Mouse (Mus musculus) embryonic fibroblast, embryonic 13.5 days (primary cell): ENCODE results near the gene Usp29. TPM values are rescaled to one million over a fixed set of nuclear protein-coding genes. Genes with fewer than 3 reads are reported as not detected.

Experiments used
- H3K27ac ChIP-seq: 2 replicates; pipeline ENCODE4 v1.5.1; 2012; ENCODE audit warnings: low read length, control low read depth, inconsistent platforms; ENCODE audit not compliant: insufficient read depth
- H3K4me1 ChIP-seq: 2 replicates; pipeline ENCODE4 v1.6.1; 2011; ENCODE audit warnings: low read length; ENCODE audit not compliant: control insufficient read depth, insufficient read depth
- H3K4me3 ChIP-seq: 2 replicates; pipeline ENCODE4 v1.5.1; 2011; ENCODE audit warnings: mild to moderate bottlenecking, control low read depth, low read length; ENCODE audit not compliant: insufficient read depth
- CTCF ChIP-seq: IDR thresholded peaks from 2 replicates; pipeline ENCODE4 v1.5.1; 2011; ENCODE audit warnings: mild to moderate bottlenecking, control low read depth, low read length, moderate library complexity, borderline replicate concordance; ENCODE audit not compliant: insufficient read depth
- POLR2A ChIP-seq: IDR thresholded peaks from 2 replicates; pipeline ENCODE4 v1.6.1; 2011; ENCODE audit warnings: low read depth, mild to moderate bottlenecking, control low read depth, low read length, moderate library complexity
- polyA plus RNA-seq: library from polyadenylated mRNA; stranded (reverse); fragments of >200 nt; gene quantifications from 2 replicates; pipeline ENCODE4 v1.2.4, GENCODE M21; 2011; ENCODE audit warnings: low read depth; ENCODE audit not compliant: missing spikeins, insufficient read length

Gene Usp29
- polyA plus RNA-seq, 1 experiment = 4.9 TPM

GRCm38 (mm10) chr7:6837297-6837925, 107.0 kb downstream of the Usp29 start:
- TF ChIP-seq POLR2A (no peak), CTCF (no peak)
- Histone ChIP-seq H3K4me1 (peaks cover 3% of the 10 kb centered on the region), H3K27ac (no peak overlapping the region), H3K4me3 (no peak overlapping the region)

- TF ChIP-seq POLR2A = no peak
- TF ChIP-seq CTCF = no peak
- H3K4me3 ChIP-seq = no peak overlapping the region
- H3K4me1 ChIP-seq = peaks cover 3% of the 10 kb centered on the region
- H3K27ac ChIP-seq = no peak overlapping the region
Measured at GRCm38 (mm10) chr7:6837926-6838554, 107.7 kb downstream of the Usp29 start.

GRCm38 (mm10) chr7:6840860-6841259, 110.5 kb downstream of the Usp29 start:
- no peak overlapping the region for H3K4me3 ChIP-seq
- H3K4me1 ChIP-seq = peaks cover 3% of the 10 kb centered on the region
- TF ChIP-seq CTCF = no peak
- TF ChIP-seq POLR2A = no peak
- no peak overlapping the region for H3K27ac ChIP-seq

GRCm38 (mm10) chr7:6849495-6849894, 119.1 kb downstream of the Usp29 start:
- Histone ChIP-seq H3K4me1 (no peaks in the 10 kb centered on the region), H3K27ac (no peak overlapping the region), H3K4me3 (no peak overlapping the region)
- no peak for TF ChIP-seq POLR2A

GRCm38 (mm10) chr7:6850321-6850720, 119.9 kb downstream of the Usp29 start:
- TF ChIP-seq CTCF (no peak), POLR2A (no peak)

GRCm38 (mm10) chr7:6851256-6851655, 120.9 kb downstream of the Usp29 start:
- TF ChIP-seq POLR2A (no peak), CTCF (no peak)
- Histone ChIP-seq H3K4me1 (no peaks in the 10 kb centered on the region), H3K4me3 (no peak overlapping the region), H3K27ac (no peak overlapping the region)

More at GRCm38 (mm10) chr7:6850321-6850720, 119.9 kb downstream of the Usp29 start:
- Histone ChIP-seq H3K27ac (no peak overlapping the region), H3K4me1 (no peaks in the 10 kb centered on the region), H3K4me3 (no peak overlapping the region)

GRCm38 (mm10) chr7:6851717-6852503, 121.5 kb downstream of the Usp29 start:
- TF ChIP-seq CTCF (no peak), POLR2A (no peak)

GRCm38 (mm10) chr7:6855613-6856405, 125.4 kb downstream of the Usp29 start:
- no peak overlapping the region for H3K27ac ChIP-seq
- 0 out of 2 replicates have a peak, but pooled peaks cover 3% of the 10 kb centered on the region for H3K4me1 ChIP-seq
- H3K4me3 ChIP-seq = no peak overlapping the region
- no peak for TF ChIP-seq CTCF
- TF ChIP-seq POLR2A = no peak

More at GRCm38 (mm10) chr7:6851717-6852503, 121.5 kb downstream of the Usp29 start:
- H3K27ac ChIP-seq = no peak overlapping the region
- no peak overlapping the region for H3K4me3 ChIP-seq
- H3K4me1 ChIP-seq = no peaks in the 10 kb centered on the region

- Histone ChIP-seq H3K27ac (peak overlapping the region; percentile 89), H3K4me1 (0 out of 2 replicates have a peak, but pooled peaks cover 3% of the 10 kb centered on the region), H3K4me3 (no peak overlapping the region)
- TF ChIP-seq POLR2A (no peak), CTCF (no peak)
Measured at GRCm38 (mm10) chr7:6858694-6859270, 128.4 kb downstream of the Usp29 start.
